Mouse (Mus musculus): ENCODE data around the gene Grip2.

DNA sequence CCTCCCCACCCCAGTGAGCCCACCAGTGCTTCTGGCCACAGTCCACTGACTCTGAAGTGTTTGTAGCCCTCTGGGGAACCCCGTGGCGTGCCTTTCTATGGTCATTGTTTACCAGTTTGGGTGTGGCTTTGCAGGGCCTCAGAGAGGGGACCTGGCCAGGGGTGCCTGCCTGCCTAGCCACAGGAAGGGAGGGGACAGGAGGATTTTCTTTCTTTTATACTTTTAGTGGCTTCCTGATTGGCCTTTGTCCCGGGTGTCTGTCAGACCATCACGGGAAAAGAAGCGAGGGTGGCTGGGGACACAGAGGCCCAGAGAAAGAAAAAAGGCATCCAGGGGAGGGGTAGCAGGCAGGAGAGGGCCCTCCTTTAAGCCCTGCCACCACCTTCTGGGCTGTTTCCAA is 89.0 kb downstream of the Grip2 start:
- no peak for TF ChIP-seq CTCF (conservative IDR thresholded peaks at IDR 0.05; ENCODE audit: insufficient read depth, insufficient read length, low read depth, low read length)
- TF ChIP-seq POLR2A (IDR thresholded peaks at IDR 0.05; ENCODE audit: low read depth, low read length): no peak
